Mouse (Mus musculus): Measurements from ENCODE around the gene Zfp202. TPM values are rescaled to one million over a fixed set of nuclear protein-coding genes. Genes with fewer than 3 reads are reported as not detected.
"Not testable (repeated sequence)": the region's sequence is repeated elsewhere in the genome, so short reads cannot be mapped to it uniquely, and the experiment has no call there.

The Zfp202 gene
- 5.6 and 8.6 TPM in 2 replicates for polyA plus RNA-seq (2014; fragmentation: Nextera tagmentation; extraction: Ambion mirVana)

- DNase-seq (ENCODE audit: low spot score): peak; percentile 88
- peak within 1 kb of the TSS; percentile 91 for H3K4me3 ChIP-seq (ENCODE audit: low read depth, low read length)
- H3K27ac ChIP-seq (ENCODE audit: low read depth, low read length): peak within 1 kb of the TSS; percentile 24; the same call in 1 of the 2 replicates
- H3K27me3 ChIP-seq (ENCODE audit: control insufficient read depth, insufficient read depth, low read length): no peaks in the 10 kb centered on the region
- H3K36me3 ChIP-seq (ENCODE audit: control insufficient read depth, insufficient read depth, low read length): no peaks in the 10 kb centered on the region
- no peaks in the 10 kb centered on the region for H3K9me3 ChIP-seq (ENCODE audit: control insufficient read depth, low read length)
- under 1% methylated on average over 53 of the region's 63 CpGs for WGBS
- H3K4me2 ChIP-seq (replicated peaks; ENCODE audit: low read depth, low read length): peak within 1 kb of the TSS; percentile 67
- ATAC-seq (ENCODE audit: low FRiP score): peak; percentile 99
- 0 out of 2 replicates have a peak, but pooled peaks cover 4% of the 10 kb centered on the region for H3K4me1 ChIP-seq (replicated peaks; ENCODE audit: control insufficient read depth, insufficient read depth, low read length)
- H3K9ac ChIP-seq (ENCODE audit: low read depth, low read length): peak within 1 kb of the TSS; percentile 81
Observed at GRCm38 (mm10) chr9:40192098-40193038, at the start of gene Zfp202. Gene Zfp202, plus strand, starts transcription at chr9:40192316.

DNA sequence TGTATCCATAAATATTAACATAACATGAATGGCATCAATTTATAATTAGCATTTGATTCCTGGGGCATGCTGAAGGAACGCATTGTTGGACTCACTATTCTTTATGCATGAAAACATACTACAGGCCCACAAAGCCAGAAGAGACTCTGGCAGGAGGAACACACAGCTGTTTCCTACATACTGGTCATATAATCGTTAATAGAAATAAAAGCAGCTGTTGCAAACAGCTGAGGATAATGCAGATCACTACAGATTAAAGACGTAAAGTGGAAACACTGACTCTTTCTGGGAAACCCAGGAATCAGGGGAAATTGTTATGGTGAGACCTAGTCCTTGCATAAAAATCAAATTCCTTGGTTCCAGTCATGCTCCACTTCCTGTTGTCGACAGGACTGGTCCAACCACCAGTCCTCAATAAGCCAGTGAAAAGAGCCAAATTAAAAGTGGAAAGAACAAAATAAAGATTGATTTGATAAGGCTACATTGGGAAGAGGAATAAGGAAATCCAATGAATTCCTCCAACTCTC lies 36.9 kb upstream of the Zfp202 start:
- Histone ChIP-seq H3K4me3 (ENCODE audit: low read depth, low read length) (no peak overlapping the region), H3K9me3 (ENCODE audit: control insufficient read depth, low read length) (no peaks in the 10 kb centered on the region), H3K9ac (ENCODE audit: low read depth, low read length) (no peak overlapping the region), H3K27me3 (ENCODE audit: control insufficient read depth, insufficient read depth, low read length) (no peaks in the 10 kb centered on the region), H3K36me3 (ENCODE audit: control insufficient read depth, insufficient read depth, low read length) (no peaks in the 10 kb centered on the region), H3K4me1 (replicated peaks; ENCODE audit: control insufficient read depth, insufficient read depth, low read length) (no peaks in the 10 kb centered on the region), H3K27ac (ENCODE audit: low read depth, low read length) (no peak overlapping the region), H3K4me2 (replicated peaks; ENCODE audit: low read depth, low read length) (no peak overlapping the region)
- WGBS: 87% methylated on average over 4 of the region's 4 CpGs
- DNase-seq (ENCODE audit: low spot score): no peak
- ATAC-seq (ENCODE audit: low FRiP score): no peak

DNA sequence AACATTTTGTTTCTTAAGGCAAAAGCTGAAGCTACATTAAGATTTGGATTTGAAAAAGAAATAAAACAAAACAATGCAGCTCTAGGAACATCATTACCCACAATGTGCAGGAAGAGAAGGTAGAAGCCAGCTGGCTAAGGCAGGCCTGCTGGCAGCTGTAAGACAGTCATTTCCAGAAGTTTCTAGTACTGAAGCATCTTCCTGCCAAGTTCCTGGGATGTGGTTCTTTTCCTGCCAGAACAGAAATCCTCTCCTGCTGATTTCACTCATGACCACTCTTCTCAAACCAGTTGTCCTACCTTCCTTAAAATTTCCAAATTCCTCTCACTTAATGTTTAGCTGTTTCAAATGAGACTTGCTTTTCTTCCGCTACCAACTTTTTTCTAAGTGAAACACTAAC lies 25.7 kb upstream of the Zfp202 start:
- WGBS: 96% methylated on average over 1 of the region's 1 CpGs
- H3K4me2 ChIP-seq (replicated peaks; ENCODE audit: low read depth, low read length): no peak overlapping the region
- H3K36me3 ChIP-seq (ENCODE audit: control insufficient read depth, insufficient read depth, low read length): no peaks in the 10 kb centered on the region
- H3K4me1 ChIP-seq (replicated peaks; ENCODE audit: control insufficient read depth, insufficient read depth, low read length): no peaks in the 10 kb centered on the region
- H3K4me3 ChIP-seq (ENCODE audit: low read depth, low read length): no peak overlapping the region
- ATAC-seq (ENCODE audit: low FRiP score) (no peak), DNase-seq (ENCODE audit: low spot score) (no peak)
- no peaks in the 10 kb centered on the region for H3K9me3 ChIP-seq (ENCODE audit: control insufficient read depth, low read length)
- no peak overlapping the region for H3K27ac ChIP-seq (ENCODE audit: low read depth, low read length)
- no peaks in the 10 kb centered on the region for H3K27me3 ChIP-seq (ENCODE audit: control insufficient read depth, insufficient read depth, low read length)
- H3K9ac ChIP-seq (ENCODE audit: low read depth, low read length): no peak overlapping the region

DNA sequence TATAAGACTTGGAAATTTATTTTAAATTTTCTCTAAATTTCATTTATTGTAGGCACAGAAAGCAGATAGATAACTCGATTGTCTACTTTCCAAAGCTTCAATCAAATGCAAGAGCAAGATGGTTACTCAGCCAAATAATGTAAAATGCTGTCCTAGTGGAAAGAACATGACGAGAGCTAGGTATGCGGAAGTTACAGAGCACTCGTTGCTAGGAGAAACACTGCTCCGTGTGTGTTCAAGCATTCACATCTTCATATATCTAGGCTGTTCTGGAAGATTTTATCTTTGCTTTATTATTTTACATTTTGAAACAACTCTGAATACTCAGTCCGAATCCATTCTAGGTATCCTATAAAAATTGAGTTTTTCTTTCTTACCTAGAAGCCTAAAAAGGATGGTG lies 15.1 kb upstream of the Zfp202 start:
- H3K4me2 ChIP-seq (replicated peaks; ENCODE audit: low read depth, low read length): no peak overlapping the region
- H3K4me3 ChIP-seq (ENCODE audit: low read depth, low read length): no peak overlapping the region
- no peaks in the 10 kb centered on the region for H3K4me1 ChIP-seq (replicated peaks; ENCODE audit: control insufficient read depth, insufficient read depth, low read length)
- ATAC-seq (ENCODE audit: low FRiP score): no peak
- no peaks in the 10 kb centered on the region for H3K9me3 ChIP-seq (ENCODE audit: control insufficient read depth, low read length)
- no peaks in the 10 kb centered on the region for H3K27me3 ChIP-seq (ENCODE audit: control insufficient read depth, insufficient read depth, low read length)
- H3K9ac ChIP-seq (ENCODE audit: low read depth, low read length): no peak overlapping the region
- H3K36me3 ChIP-seq (ENCODE audit: control insufficient read depth, insufficient read depth, low read length): no peaks in the 10 kb centered on the region
- no peak for DNase-seq (ENCODE audit: low spot score)
- 91% methylated on average over 6 of the region's 6 CpGs for WGBS
- H3K27ac ChIP-seq (ENCODE audit: low read depth, low read length): no peak overlapping the region

- no peak for ATAC-seq (ENCODE audit: low FRiP score)
- no peak within 1 kb of the TSS for H3K4me3 ChIP-seq (ENCODE audit: low read depth, low read length)
Observed at GRCm38 (mm10) chr9:40180620-40181019, 11.5 kb upstream of the Zfp202 start, which contains the start of gene Olfr986. Gene Olfr986, plus strand, starts transcription at chr9:40180920.

GRCm38 (mm10) chr9:40185166-40185565 lies 7.0 kb upstream of the Zfp202 start:
- not testable (repeated sequence) for H3K27me3 ChIP-seq (ENCODE audit: control insufficient read depth, insufficient read depth, low read length); H3K4me2 ChIP-seq (replicated peaks; ENCODE audit: low read depth, low read length); H3K4me1 ChIP-seq (replicated peaks; ENCODE audit: control insufficient read depth, insufficient read depth, low read length); H3K9ac ChIP-seq (ENCODE audit: low read depth, low read length); H3K9me3 ChIP-seq (ENCODE audit: control insufficient read depth, low read length); H3K27ac ChIP-seq (ENCODE audit: low read depth, low read length); ATAC-seq (ENCODE audit: low FRiP score); H3K4me3 ChIP-seq (ENCODE audit: low read depth, low read length); DNase-seq (ENCODE audit: low spot score); H3K36me3 ChIP-seq (ENCODE audit: control insufficient read depth, insufficient read depth, low read length)
- WGBS: 80% methylated on average over 2 of the region's 2 CpGs

More at GRCm38 (mm10) chr9:40180620-40181019, 11.5 kb upstream of the Zfp202 start, which contains the start of gene Olfr986:
- H3K9me3 ChIP-seq (ENCODE audit: control insufficient read depth, low read length): no peaks in the 10 kb centered on the region
- H3K36me3 ChIP-seq (ENCODE audit: control insufficient read depth, insufficient read depth, low read length): no peaks in the 10 kb centered on the region
- no peaks in the 10 kb centered on the region for H3K4me1 ChIP-seq (replicated peaks; ENCODE audit: control insufficient read depth, insufficient read depth, low read length)
- 88% methylated on average over 5 of the region's 5 CpGs for WGBS
- no peak within 1 kb of the TSS for H3K4me2 ChIP-seq (replicated peaks; ENCODE audit: low read depth, low read length)
- no peak for DNase-seq (ENCODE audit: low spot score)
- no peak within 1 kb of the TSS for H3K9ac ChIP-seq (ENCODE audit: low read depth, low read length)
- H3K27ac ChIP-seq (ENCODE audit: low read depth, low read length): no peak within 1 kb of the TSS
- H3K27me3 ChIP-seq (ENCODE audit: control insufficient read depth, insufficient read depth, low read length): no peaks in the 10 kb centered on the region

DNA sequence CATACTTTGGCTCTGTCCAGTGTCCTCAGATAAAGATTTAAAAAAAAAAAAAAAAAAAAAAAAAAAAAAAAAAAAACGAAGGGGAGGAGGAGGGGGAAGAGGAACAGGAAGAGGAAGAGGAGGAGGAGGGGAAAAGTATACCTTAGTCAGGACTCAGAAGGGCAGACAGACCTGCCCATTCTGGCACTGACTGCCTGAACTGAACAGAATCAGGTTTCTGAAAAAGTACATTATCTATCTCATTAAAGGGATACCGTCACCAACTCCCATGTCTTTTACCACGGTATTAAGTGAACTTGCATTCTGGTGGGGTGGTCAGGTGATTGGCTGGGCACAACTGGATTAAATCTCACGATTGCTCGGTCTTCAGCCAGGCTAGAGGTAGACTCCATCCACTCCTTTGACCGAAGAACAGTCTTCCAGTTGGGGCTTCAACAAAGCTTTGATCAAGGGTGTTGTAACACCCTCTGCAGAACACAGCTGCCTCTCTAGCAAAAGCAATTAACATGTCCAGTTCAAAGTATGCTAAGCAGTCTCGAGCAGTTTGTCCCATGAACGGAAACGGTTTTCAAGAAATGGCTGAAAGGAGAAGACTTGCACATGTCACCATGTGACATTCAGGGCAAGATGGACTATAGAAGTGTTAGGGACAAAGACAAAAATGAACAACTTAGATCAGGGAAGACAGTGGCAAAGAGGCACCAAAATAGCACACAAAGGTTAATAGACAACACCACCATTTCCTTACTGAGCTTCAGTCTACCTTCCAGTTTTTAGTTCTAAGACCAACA lies 835 bp upstream of the Zfp202 start:
- ATAC-seq (ENCODE audit: low FRiP score) (no peak; the same call in none of the 2 replicates), DNase-seq (ENCODE audit: low spot score) (peak; percentile 36)
- 95% methylated on average over 8 of the region's 9 CpGs for WGBS
- Histone ChIP-seq H3K27me3 (ENCODE audit: control insufficient read depth, insufficient read depth, low read length) (no peaks in the 10 kb centered on the region), H3K9me3 (ENCODE audit: control insufficient read depth, low read length) (no peaks in the 10 kb centered on the region), H3K4me1 (replicated peaks; ENCODE audit: control insufficient read depth, insufficient read depth, low read length) (0 out of 2 replicates have a peak, but pooled peaks cover 4% of the 10 kb centered on the region), H3K27ac (ENCODE audit: low read depth, low read length) (no peak overlapping the region), H3K9ac (ENCODE audit: low read depth, low read length) (peak overlapping the region; percentile 81), H3K4me3 (ENCODE audit: low read depth, low read length) (no peak overlapping the region), H3K36me3 (ENCODE audit: control insufficient read depth, insufficient read depth, low read length) (no peaks in the 10 kb centered on the region), H3K4me2 (replicated peaks; ENCODE audit: low read depth, low read length) (peak overlapping the region; percentile 67)

DNA sequence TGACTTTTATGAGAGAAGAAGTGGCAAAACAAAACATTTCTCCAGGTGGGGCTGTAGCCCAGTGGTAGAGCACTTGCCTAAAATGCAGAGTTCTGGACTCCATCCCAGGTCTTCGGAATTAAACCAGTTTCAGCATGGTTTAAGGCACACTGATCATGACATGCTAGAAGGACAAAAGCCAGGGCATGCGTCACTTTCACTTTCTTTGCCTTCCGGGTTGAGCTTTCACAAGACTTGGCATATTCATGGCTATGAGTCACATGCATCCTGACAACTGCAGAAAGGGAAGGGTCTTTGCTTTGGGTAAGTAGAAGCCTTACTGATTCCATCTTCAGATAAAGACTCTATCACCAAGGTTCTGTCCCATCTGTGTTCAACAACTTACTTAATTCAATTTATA lies 3.9 kb downstream of the Zfp202 start:
- Histone ChIP-seq H3K27ac (ENCODE audit: low read depth, low read length) (no peak overlapping the region), H3K4me2 (replicated peaks; ENCODE audit: low read depth, low read length) (no peak overlapping the region), H3K36me3 (ENCODE audit: control insufficient read depth, insufficient read depth, low read length) (no peaks in the 10 kb centered on the region), H3K27me3 (ENCODE audit: control insufficient read depth, insufficient read depth, low read length) (no peaks in the 10 kb centered on the region), H3K9me3 (ENCODE audit: control insufficient read depth, low read length) (no peaks in the 10 kb centered on the region), H3K4me3 (ENCODE audit: low read depth, low read length) (no peak overlapping the region), H3K9ac (ENCODE audit: low read depth, low read length) (no peak overlapping the region), H3K4me1 (replicated peaks; ENCODE audit: control insufficient read depth, insufficient read depth, low read length) (0 out of 2 replicates have a peak, but pooled peaks cover 4% of the 10 kb centered on the region)
- no peak for ATAC-seq (ENCODE audit: low FRiP score)
- DNase-seq (ENCODE audit: low spot score): no peak
- whole genome bisulfite sequencing: 95% methylated on average over 3 of the region's 3 CpGs
